Mouse (Mus musculus): ENCODE results near the gene Vps51.

DNA sequence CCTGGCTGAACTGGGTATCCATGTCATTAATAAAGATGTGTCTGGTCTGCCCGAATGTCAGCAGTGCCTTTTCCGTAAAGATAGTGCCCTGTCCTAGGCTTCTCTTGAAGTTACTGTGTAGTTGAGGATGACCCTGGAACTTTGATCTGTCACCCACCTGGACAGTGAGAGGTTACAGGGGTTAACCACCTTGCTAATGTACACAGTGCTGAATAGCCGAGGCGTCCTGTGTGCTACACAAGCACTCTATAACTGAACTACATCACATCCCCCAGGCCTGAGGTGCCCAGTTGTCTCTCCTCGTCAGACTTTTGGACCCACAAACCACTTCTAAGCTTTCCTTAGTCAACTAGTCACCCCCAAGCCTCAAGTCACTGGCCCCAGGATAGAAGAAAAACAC, 14.6 kb downstream of the Vps51 start:
- TF ChIP-seq POLR2A (IDR thresholded peaks at IDR 0.05; ENCODE audit: control insufficient read depth, extremely low read depth, insufficient read depth, low read length, poor library complexity) (no peak), CTCF (IDR thresholded peaks at IDR 0.05; ENCODE audit: borderline replicate concordance, control insufficient read depth, extremely low read depth, insufficient read depth, low read length, poor library complexity) (no peak)

Measured in thymus, adult 2 months (tissue).